Mouse (Mus musculus) kidney, adult 2 months (tissue): ENCODE results near the gene Kif26b.

Source experiments
- CTCF ChIP-seq: fragments of 200-500 bp; conservative IDR thresholded peaks from 2 replicates; pipeline ENCODE4 v1.5.1; 2011; ENCODE audit warnings: low read depth, mild to moderate bottlenecking, control low read depth, low read length, moderate library complexity, mixed read lengths; ENCODE audit not compliant: insufficient read depth, insufficient read length
- POLR2A ChIP-seq: fragments of 200-500 bp; IDR thresholded peaks from one replicate; pipeline ENCODE4 v1.6.1; 2011; ENCODE audit warnings: low read depth, low read length, control low read depth

- TF ChIP-seq POLR2A (no peak), CTCF (no peak)
These were observed 236.7 kb downstream of the Kif26b start for GRCm38 (mm10) chr1:178765650-178766049.
